In genomic region chr17:56185281-56186141, GRCm38 (mm10) we compare ENCODE assay signal across 8 mouse cellular contexts. TPM values are rescaled to one million over a fixed set of nuclear protein-coding genes. Genes with fewer than 3 reads are reported as not detected.
DNase-seq lines count a peak whose midpoint lies in the region; ATAC-seq and TF ChIP-seq lines count a peak whose summit lies in the region.

No protein-coding gene starts in this region.

- peak overlapping the region; percentile 34; the same call in 1 of the 2 replicates for H3K9ac ChIP-seq in embryonic facial prominence, embryonic 14.5 days (ENCODE audit: low read depth, low read length)
- H3K9ac ChIP-seq in heart, postnatal 0 days (replicated peaks; ENCODE audit: low read depth, low read length): 0 out of 2 replicates have a peak overlapping the region, but pooled peaks have one; percentile 1
- peak overlapping the region; percentile 23; the same call in 1 of the 2 replicates for H3K9ac ChIP-seq in stomach, postnatal 0 days (ENCODE audit: low read length)

- TF ChIP-seq EP300 in heart, postnatal 0 days (IDR thresholded peaks at IDR 0.05; ENCODE audit: low read depth): no peak
- peak; percentile 29 for TF ChIP-seq EP300 in stomach, postnatal 0 days (optimal IDR thresholded peaks at IDR 0.05)

- no peaks in the 10 kb centered on the region for H3K27me3 ChIP-seq in embryonic facial prominence, embryonic 14.5 days (replicated peaks; ENCODE audit: control insufficient read depth, insufficient read depth, low read length)
- H3K27me3 ChIP-seq in heart, postnatal 0 days (ENCODE audit: control insufficient read depth, insufficient read depth, low read length): no peaks in the 10 kb centered on the region
- no peaks in the 10 kb centered on the region for H3K27me3 ChIP-seq in stomach, postnatal 0 days (ENCODE audit: control insufficient read depth, insufficient read depth, low read length)

- no peak for TF ChIP-seq CTCF in heart, postnatal 0 days (IDR thresholded peaks at IDR 0.05; ENCODE audit: low read depth)
- no peak for TF ChIP-seq CTCF in stomach, postnatal 0 days (IDR thresholded peaks at IDR 0.05; ENCODE audit: low read depth)

- peak; percentile 66; the same call in 1 of the 2 replicates for ATAC-seq in embryonic facial prominence, embryonic 14.5 days (ENCODE audit: low read depth)
- ATAC-seq in heart, postnatal 0 days (ENCODE audit: insufficient read depth, low read depth): peak; percentile 40
- ATAC-seq in stomach, postnatal 0 days (ENCODE audit: low FRiP score, low TSS enrichment): peak; percentile 52; the same call in 1 of the 2 replicates

- WGBS in embryonic facial prominence, embryonic 14.5 days: 34% methylated on average over 11 of the region's 11 CpGs
- 34% methylated on average over 11 of the region's 11 CpGs for WGBS in heart, postnatal 0 days
- WGBS in stomach, postnatal 0 days: 32% methylated on average over 11 of the region's 11 CpGs

- H3K4me2 ChIP-seq in embryonic facial prominence, embryonic 14.5 days (ENCODE audit: low read depth, low read length): peak overlapping the region; percentile 93; the same call in 1 of the 2 replicates
- H3K4me2 ChIP-seq in heart, postnatal 0 days (ENCODE audit: low read depth, low read length): 0 out of 2 replicates have a peak overlapping the region, but pooled peaks have one; percentile 81
- H3K4me2 ChIP-seq in stomach, postnatal 0 days (replicated peaks; ENCODE audit: low read depth): no peak overlapping the region

- H3K36me3 ChIP-seq in embryonic facial prominence, embryonic 14.5 days (ENCODE audit: control insufficient read depth, insufficient read depth, low read length): peaks cover 62% of the 10 kb centered on the region
- H3K36me3 ChIP-seq in heart, postnatal 0 days (replicated peaks; ENCODE audit: control insufficient read depth, insufficient read depth, low read length): peaks cover 59% of the 10 kb centered on the region
- peaks cover 3% of the 10 kb centered on the region for H3K36me3 ChIP-seq in stomach, postnatal 0 days (ENCODE audit: control insufficient read depth, insufficient read depth, low read length)

- no peaks in the 10 kb centered on the region for H3K9me3 ChIP-seq in embryonic facial prominence, embryonic 14.5 days (ENCODE audit: control insufficient read depth, low read length)
- no peaks in the 10 kb centered on the region for H3K9me3 ChIP-seq in heart, postnatal 0 days (replicated peaks; ENCODE audit: control insufficient read depth, low read length)
- no peaks in the 10 kb centered on the region for H3K9me3 ChIP-seq in stomach, postnatal 0 days (ENCODE audit: control insufficient read depth, low read length)

- H3K4me3 ChIP-seq in embryonic facial prominence, embryonic 14.5 days (ENCODE audit: low read depth, low read length): no peak overlapping the region
- H3K4me3 ChIP-seq in heart, postnatal 0 days (ENCODE audit: low read depth, low read length): no peak overlapping the region
- H3K4me3 ChIP-seq in stomach, postnatal 0 days (ENCODE audit: low read depth, low read length): no peak overlapping the region

- DNase-seq in right cerebral cortex, postnatal 25 days: peak; percentile 21
- no peak for DNase-seq in right cerebral cortex, adult 2 months (ENCODE audit: low spot score in 2 of 2)
- DNase-seq in embryonic facial prominence, embryonic 14.5 days (ENCODE audit: low spot score): peak; percentile 71
- peak; percentile 56 for DNase-seq in heart, postnatal 0 days (ENCODE audit: low spot score)
- peak; percentile 84 for DNase-seq in kidney, postnatal 14 days
- DNase-seq in lung, postnatal 4 days: peak; percentile 55 to 83
- peak; percentile 42 for DNase-seq in stomach, postnatal 0 days (ENCODE audit: low spot score)
- no peak for DNase-seq in T-cell, adult 2 months (ENCODE audit: low spot score)

- H3K4me1 ChIP-seq in embryonic facial prominence, embryonic 14.5 days (ENCODE audit: control insufficient read depth, insufficient read depth, low read length): 0 out of 2 replicates have a peak, but pooled peaks cover 7% of the 10 kb centered on the region
- H3K4me1 ChIP-seq in heart, postnatal 0 days (ENCODE audit: control insufficient read depth, insufficient read depth): peaks cover 6% of the 10 kb centered on the region; the same call in 1 of the 2 replicates
- 0 out of 2 replicates have a peak, but pooled peaks cover 7% of the 10 kb centered on the region for H3K4me1 ChIP-seq in stomach, postnatal 0 days (replicated peaks; ENCODE audit: control insufficient read depth, insufficient read depth)

- peak overlapping the region; percentile 61 for H3K27ac ChIP-seq in embryonic facial prominence, embryonic 14.5 days (replicated peaks; ENCODE audit: low read depth, low read length)
- H3K27ac ChIP-seq in heart, postnatal 0 days (ENCODE audit: low read depth): peak overlapping the region; percentile 71
- H3K27ac ChIP-seq in stomach, postnatal 0 days (replicated peaks): peak overlapping the region; percentile 82

RNA-seq across cellular contexts. Expression of gene Mydgf, which starts 1.8 kb away (rescaled TPM):
- 98.8 and 99.5 TPM in 2 replicates for polyA plus RNA-seq in embryonic facial prominence, embryonic 14.5 days (2014; fragmentation: Nextera tagmentation; extraction: Ambion mirVana)
- total RNA-seq in heart, postnatal 0 days (2014; rRNA removed; ENCODE audit: low replicate concordance): 42.9 and 43.2 TPM in 2 replicates
- 50.2 and 52.0 TPM in 2 replicates for polyA plus RNA-seq in heart, postnatal 0 days (2015; fragmentation: Nextera tagmentation; extraction: Ambion mirVana)
- polyA plus RNA-seq in stomach, postnatal 0 days (2015; fragmentation: Nextera tagmentation; extraction: Ambion mirVana): 77.0 and 83.0 TPM in 2 replicates

RNA-seq across cellular contexts. Expression of gene Tnfaip8l1, which starts 23.2 kb away (rescaled TPM):
- polyA plus RNA-seq in embryonic facial prominence, embryonic 14.5 days (2014; fragmentation: Nextera tagmentation; extraction: Ambion mirVana): 10.2 and 12.3 TPM in 2 replicates
- total RNA-seq in heart, postnatal 0 days (2014; rRNA removed; ENCODE audit: low replicate concordance): 3.4 and 16.5 TPM in 2 replicates
- 4.9 and 5.6 TPM in 2 replicates for polyA plus RNA-seq in heart, postnatal 0 days (2015; fragmentation: Nextera tagmentation; extraction: Ambion mirVana)
- polyA plus RNA-seq in stomach, postnatal 0 days (2015; fragmentation: Nextera tagmentation; extraction: Ambion mirVana): 4.4 and 5.2 TPM in 2 replicates

RNA-seq across cellular contexts. Expression of gene Dpp9, which starts 33.2 kb away (rescaled TPM):
- 32.5 and 37.1 TPM in 2 replicates for polyA plus RNA-seq in embryonic facial prominence, embryonic 14.5 days (2014; fragmentation: Nextera tagmentation; extraction: Ambion mirVana)
- total RNA-seq in heart, postnatal 0 days (2014; rRNA removed; ENCODE audit: low replicate concordance): 25.9 and 29.0 TPM in 2 replicates
- polyA plus RNA-seq in heart, postnatal 0 days (2015; fragmentation: Nextera tagmentation; extraction: Ambion mirVana): 12.6 and 13.3 TPM in 2 replicates
- 13.8 and 14.0 TPM in 2 replicates for polyA plus RNA-seq in stomach, postnatal 0 days (2015; fragmentation: Nextera tagmentation; extraction: Ambion mirVana)

RNA-seq across cellular contexts. Expression of gene Sema6b, which starts 45.4 kb away (rescaled TPM):
- 4.3 and 5.4 TPM in 2 replicates for polyA plus RNA-seq in embryonic facial prominence, embryonic 14.5 days (2014; fragmentation: Nextera tagmentation; extraction: Ambion mirVana)
- 7.9 and 10.4 TPM in 2 replicates for total RNA-seq in heart, postnatal 0 days (2014; rRNA removed; ENCODE audit: low replicate concordance)
- 0.81 and 0.93 TPM in 2 replicates for polyA plus RNA-seq in heart, postnatal 0 days (2015; fragmentation: Nextera tagmentation; extraction: Ambion mirVana)
- 0.31 and 0.39 TPM in 2 replicates for polyA plus RNA-seq in stomach, postnatal 0 days (2015; fragmentation: Nextera tagmentation; extraction: Ambion mirVana)

Comparison
In these comparisons a context has a peak if more than half of its experiments do, and no peak if none do; other contexts are left out.
1. DNase-seq: peak in right cerebral cortex, postnatal 25 days (single experiment), embryonic facial prominence, embryonic 14.5 days (single experiment), heart, postnatal 0 days (single experiment), kidney, postnatal 14 days (single experiment), lung, postnatal 4 days (2 of 2) and stomach, postnatal 0 days (single experiment); none in right cerebral cortex, adult 2 months (0 of 2) and T-cell, adult 2 months (single experiment).
2. Peak in every context shown above with its lines, with median percentiles within 50 percentile points of each other: ATAC-seq, H3K27ac ChIP-seq and H3K9ac ChIP-seq.